Mouse (Mus musculus): Measurements from ENCODE around the gene Ggt1.

The Ggt1 gene

DNA sequence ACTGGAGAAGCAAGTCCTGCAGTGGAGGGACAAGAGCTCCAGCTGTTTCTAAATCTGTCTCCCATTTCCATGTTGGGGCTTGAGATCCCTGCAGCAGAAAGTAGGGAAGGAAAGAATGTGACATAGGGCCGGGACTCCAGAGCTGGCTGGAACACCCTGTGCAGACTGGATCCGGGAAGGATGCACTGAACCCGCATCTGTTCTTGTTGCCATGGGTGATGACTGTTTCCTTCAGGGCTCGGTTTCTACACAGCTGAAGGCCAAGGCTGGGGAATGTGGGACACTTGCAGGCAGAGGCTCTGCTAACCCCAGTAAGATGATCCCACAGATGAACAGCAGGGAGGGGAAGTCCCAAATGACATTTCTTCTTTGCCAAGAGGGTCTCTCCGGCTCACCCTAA lies 71.2 kb downstream of the Ggt1 start:
- peak in 1 of 2 experiments; percentile 23 for DNase-seq (ENCODE audit: low spot score in 2 of 2)

DNA sequence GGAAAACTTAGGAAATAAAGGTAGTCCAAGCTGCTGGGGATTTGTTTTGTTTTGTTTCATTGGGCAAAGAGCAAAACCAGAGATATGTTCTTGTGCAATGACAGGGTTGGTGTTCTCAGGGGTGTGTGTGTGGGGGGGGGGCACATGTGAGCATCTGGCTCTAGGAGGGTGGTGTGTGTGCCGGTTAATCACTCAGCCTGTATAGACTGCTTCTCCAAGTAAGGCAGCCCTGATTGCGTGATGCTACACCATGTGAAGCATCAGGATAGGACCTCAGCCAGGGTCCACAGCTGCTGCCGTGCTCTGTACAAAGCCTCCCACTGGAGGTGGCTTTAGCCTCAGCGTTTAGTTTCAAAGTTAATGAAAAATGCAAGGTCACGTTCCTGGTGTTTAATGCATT lies 71.6 kb downstream of the Ggt1 start:
- no peak for DNase-seq (ENCODE audit: low spot score in 2 of 2)

DNA sequence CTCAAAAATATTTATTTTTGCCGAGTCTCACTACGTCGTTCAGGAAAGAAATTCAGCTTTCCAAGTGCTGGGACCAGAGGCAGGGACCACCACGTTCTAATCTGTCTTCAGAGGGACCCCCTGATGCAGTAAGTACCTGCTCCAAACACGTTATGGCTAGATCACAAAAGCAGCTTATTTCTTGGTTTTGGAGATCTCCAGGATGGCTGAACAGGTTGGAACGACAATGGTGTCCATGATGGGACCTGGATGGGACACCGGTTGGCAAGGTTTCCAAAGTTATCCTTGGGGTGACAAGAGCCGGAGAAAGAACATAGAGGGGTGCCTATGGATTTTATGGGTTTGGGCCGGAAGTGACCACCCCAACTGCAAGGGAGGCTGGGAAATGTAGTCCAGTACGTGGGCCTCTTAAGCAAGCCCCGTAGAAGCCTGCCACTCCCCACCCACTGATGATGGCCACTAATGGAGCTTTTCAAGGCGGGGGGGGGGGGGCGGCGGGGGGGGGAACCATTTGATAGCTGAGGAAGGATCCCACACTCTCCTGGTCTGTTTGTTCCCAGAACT lies 72.3 kb downstream of the Ggt1 start:
- DNase-seq (ENCODE audit: low spot score in 2 of 2): no peak

DNA sequence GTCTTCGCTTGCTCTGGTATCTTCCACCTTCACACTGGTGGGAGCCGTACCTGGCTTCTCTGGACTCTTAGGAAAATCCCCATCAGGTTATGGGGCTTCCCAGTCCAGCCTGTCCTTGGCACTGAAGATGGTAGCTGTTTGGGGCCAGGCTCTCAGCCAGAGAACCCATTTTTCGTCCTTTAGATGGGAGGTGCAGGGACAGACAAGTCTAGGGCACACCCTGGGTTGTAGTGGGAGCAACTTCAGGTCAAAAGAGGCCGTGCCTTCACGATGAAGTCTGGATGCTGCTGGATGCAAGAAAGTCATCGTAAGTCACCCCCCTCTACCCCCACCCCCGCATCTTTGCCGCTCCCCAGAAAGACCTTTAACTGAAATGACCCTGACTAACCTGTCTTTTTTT lies 73.2 kb downstream of the Ggt1 start:
- no peak for DNase-seq (ENCODE audit: low spot score in 2 of 2)

DNA sequence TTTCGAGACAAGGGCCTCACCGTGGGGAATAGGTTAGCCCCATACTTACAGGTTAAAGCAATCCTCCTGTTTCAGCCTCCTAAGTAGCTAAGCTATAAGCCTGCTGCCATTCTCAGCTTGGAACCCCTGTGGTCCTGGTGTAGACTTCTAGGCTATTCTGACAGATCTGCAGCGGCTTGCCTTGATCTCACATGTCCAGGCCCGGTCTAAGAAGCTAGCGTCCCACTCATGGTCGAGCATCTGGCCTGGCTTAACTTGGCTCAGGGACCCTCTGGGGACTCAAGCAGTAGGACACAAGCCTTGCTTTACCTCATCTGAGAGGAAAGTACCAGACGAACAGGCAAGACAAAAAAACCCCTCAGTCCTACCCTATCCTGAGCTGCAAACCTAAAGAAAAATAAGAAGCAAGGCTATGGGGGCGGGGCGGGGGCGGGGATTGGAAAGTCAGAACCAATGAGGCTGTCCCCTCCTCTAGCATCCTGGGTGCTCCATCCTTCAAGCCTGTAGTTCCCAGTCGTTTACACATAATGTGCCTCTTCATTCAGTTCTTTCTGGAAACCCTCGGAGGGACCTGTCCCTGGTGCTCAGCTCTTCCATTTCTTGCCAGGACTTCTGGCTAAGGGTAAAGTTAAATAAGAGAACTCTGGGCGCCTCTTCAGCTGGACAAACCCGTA lies 73.8 kb downstream of the Ggt1 start:
- DNase-seq (ENCODE audit: low spot score in 2 of 2): no peak

DNA sequence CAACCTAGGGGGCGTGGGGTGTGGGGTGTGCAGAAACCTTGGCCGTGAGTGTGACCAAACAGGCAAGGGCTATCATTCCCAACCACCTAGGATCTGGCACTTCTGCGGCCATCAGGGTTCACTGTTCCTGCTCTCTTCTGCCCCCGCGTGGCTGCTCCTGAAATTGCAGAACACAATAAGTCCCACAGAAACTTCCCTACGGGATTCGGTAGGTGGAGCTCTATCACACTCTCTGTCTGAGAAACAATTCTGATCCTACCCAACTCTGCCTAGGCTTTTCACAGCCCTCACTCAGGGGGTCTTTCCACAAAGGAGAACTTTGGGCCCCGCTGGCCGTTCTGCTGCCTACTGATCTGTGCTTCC lies 74.3 kb downstream of the Ggt1 start:
- peak in 1 of 2 experiments; percentile 77 for DNase-seq (ENCODE audit: low spot score in 2 of 2)
